Mouse (Mus musculus) forebrain, embryonic 12.5 days (tissue): ENCODE measurements at regions not wholly inside any gene's neighbourhood (a gene's known extent, or its start where the extent isn't known, plus 50 kb on each side); places are given as distances from the start of the nearest gene placed in this dataset.
"Not testable (repeated sequence)": the region's sequence is repeated elsewhere in the genome, so short reads cannot be mapped to it uniquely, and the experiment has no call there.

Experiments used
- ATAC-seq: fragments of 200-750 bp; cut with Nextera tagmentation; 2 replicates; pipeline ENCODE4 v1.8.0; 2017; ENCODE audit warnings: moderate TSS enrichment; ENCODE audit not compliant: low FRiP score
- H3K27ac ChIP-seq: fragments of 300-500 bp; sonication (generic); 2 replicates; pipeline ENCODE4 v1.5.1; 2016; ENCODE audit warnings: mild to moderate bottlenecking
- H3K27me3 ChIP-seq: fragments of 300-500 bp; sonication (generic); 2 replicates; pipeline ENCODE4 v1.6.1; 2016; ENCODE audit warnings: mild to moderate bottlenecking
- H3K36me3 ChIP-seq: fragments of 300-500 bp; sonication (generic); replicated peaks from 2 replicates; pipeline ENCODE4 v1.6.1; 2016; ENCODE audit warnings: mild to moderate bottlenecking
- H3K4me1 ChIP-seq: fragments of 300-500 bp; sonication (generic); 2 replicates; pipeline ENCODE4 v1.6.1; 2016
- H3K4me2 ChIP-seq: fragments of 300-500 bp; sonication (generic); 2 replicates; pipeline ENCODE4 v1.6.1; 2016; ENCODE audit warnings: mild to moderate bottlenecking, moderate library complexity
- H3K4me3 ChIP-seq: fragments of 300-500 bp; sonication (generic); replicated peaks from 2 replicates; pipeline ENCODE4 v1.5.1; 2016; ENCODE audit warnings: mild to moderate bottlenecking
- H3K9ac ChIP-seq: fragments of 300-500 bp; sonication (generic); 2 replicates; pipeline ENCODE4 v1.6.1; 2016; ENCODE audit warnings: mild to moderate bottlenecking
- H3K9me3 ChIP-seq: fragments of 300-500 bp; sonication (generic); 2 replicates; pipeline ENCODE4 v1.6.1; 2016
- WGBS: fragments of 180-500 bp; shearing (Covaris S2); methylation state at CpG from one replicate; pipeline ENCODE4 v1.1.7; 2016; 5-methylcytosine and 5-hydroxymethylcytosine counted together

- 94% methylated on average over 8 of the region's 8 CpGs for WGBS
- ATAC-seq, result no peak
- Histone ChIP-seq H3K36me3 (no peaks in the 10 kb centered on the region), H3K27me3 (no peaks in the 10 kb centered on the region), H3K27ac (no peak overlapping the region), H3K9ac (no peak overlapping the region), H3K4me3 (no peak overlapping the region), H3K4me2 (no peak overlapping the region), H3K9me3 (no peaks in the 10 kb centered on the region), H3K4me1 (no peaks in the 10 kb centered on the region)
These were observed 188.5 kb downstream of the Utp18 start for GRCm38 (mm10) chr11:93696982-93697541.

- Histone ChIP-seq H3K27ac (no peak overlapping the region), H3K4me3 (no peak overlapping the region), H3K4me2 (no peak overlapping the region), H3K36me3 (no peaks in the 10 kb centered on the region), H3K4me1 (no peaks in the 10 kb centered on the region), H3K27me3 (no peaks in the 10 kb centered on the region), H3K9ac (no peak overlapping the region), H3K9me3 (no peaks in the 10 kb centered on the region)
- no peak for ATAC-seq
- 85% methylated on average over 12 of the region's 12 CpGs for WGBS
These were observed 189.3 kb downstream of the Utp18 start for GRCm38 (mm10) chr11:93696096-93696890.

- no peak for ATAC-seq
These were observed 201.9 kb downstream of the Utp18 start for GRCm38 (mm10) chr11:93683691-93684090.

GRCm38 (mm10) chr11:93676299-93676698 lies 209.3 kb downstream of the Utp18 start:
- WGBS, result 84% methylated on average over 5 of the region's 5 CpGs
- no peaks in the 10 kb centered on the region for H3K4me1 ChIP-seq
- no peak for ATAC-seq

More at GRCm38 (mm10) chr11:93683691-93684090, 201.9 kb downstream of the Utp18 start:
- WGBS, result 65% methylated on average over 5 of the region's 5 CpGs
- Histone ChIP-seq H3K9me3 (0 out of 2 replicates have a peak, but pooled peaks cover 2% of the 10 kb centered on the region), H3K4me3 (no peak overlapping the region), H3K4me2 (no peak overlapping the region), H3K27me3 (no peaks in the 10 kb centered on the region), H3K4me1 (no peaks in the 10 kb centered on the region), H3K36me3 (no peaks in the 10 kb centered on the region), H3K27ac (no peak overlapping the region), H3K9ac (no peak overlapping the region)

GRCm38 (mm10) chr11:93672025-93672424 lies 213.5 kb downstream of the Utp18 start:
- whole genome bisulfite sequencing, result 87% methylated on average over 3 of the region's 3 CpGs
- ATAC-seq, result no peak

More at GRCm38 (mm10) chr11:93676299-93676698, 209.3 kb downstream of the Utp18 start:
- H3K36me3 ChIP-seq, result no peaks in the 10 kb centered on the region
- no peak overlapping the region for H3K9ac ChIP-seq
- H3K4me3 ChIP-seq, result no peak overlapping the region
- no peak overlapping the region for H3K27ac ChIP-seq
- no peak overlapping the region for H3K4me2 ChIP-seq
- H3K27me3 ChIP-seq, result no peaks in the 10 kb centered on the region
- H3K9me3 ChIP-seq, result no peaks in the 10 kb centered on the region

GRCm38 (mm10) chr11:93661657-93662056 lies 223.9 kb downstream of the Utp18 start:
- ATAC-seq, result no peak
- Histone ChIP-seq H3K27me3 (no peaks in the 10 kb centered on the region), H3K27ac (no peak overlapping the region), H3K4me2 (no peak overlapping the region), H3K4me1 (no peaks in the 10 kb centered on the region), H3K9ac (no peak overlapping the region), H3K36me3 (no peaks in the 10 kb centered on the region), H3K9me3 (no peaks in the 10 kb centered on the region), H3K4me3 (no peak overlapping the region)
- 31% methylated on average over 2 of the region's 2 CpGs for WGBS

More at GRCm38 (mm10) chr11:93672025-93672424, 213.5 kb downstream of the Utp18 start:
- no peaks in the 10 kb centered on the region for H3K36me3 ChIP-seq
- H3K4me2 ChIP-seq, result no peak overlapping the region
- no peak overlapping the region for H3K27ac ChIP-seq
- no peaks in the 10 kb centered on the region for H3K9me3 ChIP-seq
- H3K9ac ChIP-seq, result no peak overlapping the region
- H3K4me1 ChIP-seq, result no peaks in the 10 kb centered on the region
- no peak overlapping the region for H3K4me3 ChIP-seq
- H3K27me3 ChIP-seq, result no peaks in the 10 kb centered on the region

GRCm38 (mm10) chr11:93660379-93660778 lies 225.2 kb downstream of the Utp18 start:
- 89% methylated on average over 7 of the region's 7 CpGs for WGBS
- ATAC-seq, result no peak
- Histone ChIP-seq H3K9me3 (no peaks in the 10 kb centered on the region), H3K36me3 (no peaks in the 10 kb centered on the region), H3K27me3 (no peaks in the 10 kb centered on the region), H3K9ac (no peak overlapping the region), H3K27ac (no peak overlapping the region), H3K4me1 (no peaks in the 10 kb centered on the region), H3K4me2 (no peak overlapping the region), H3K4me3 (no peak overlapping the region)

GRCm38 (mm10) chr11:93658719-93659118 lies 226.8 kb downstream of the Utp18 start:
- H3K27me3 ChIP-seq, result no peaks in the 10 kb centered on the region
- H3K9me3 ChIP-seq, result no peaks in the 10 kb centered on the region
- H3K36me3 ChIP-seq, result no peaks in the 10 kb centered on the region
- H3K4me1 ChIP-seq, result no peaks in the 10 kb centered on the region
- no peak overlapping the region for H3K9ac ChIP-seq
- H3K4me2 ChIP-seq, result no peak overlapping the region
- H3K4me3 ChIP-seq, result no peak overlapping the region
- WGBS, result 55% methylated on average over 8 of the region's 8 CpGs
- ATAC-seq, result no peak
- no peak overlapping the region for H3K27ac ChIP-seq

GRCm38 (mm10) chr11:93655602-93656239 lies 229.8 kb downstream of the Utp18 start:
- Histone ChIP-seq H3K9ac (no peak overlapping the region), H3K27me3 (no peaks in the 10 kb centered on the region), H3K4me2 (no peak overlapping the region), H3K27ac (no peak overlapping the region), H3K4me1 (no peaks in the 10 kb centered on the region), H3K36me3 (no peaks in the 10 kb centered on the region), H3K4me3 (no peak overlapping the region), H3K9me3 (no peaks in the 10 kb centered on the region)
- 78% methylated on average over 9 of the region's 9 CpGs for WGBS
- ATAC-seq, result no peak

- Histone ChIP-seq H3K27ac (no peak overlapping the region), H3K9ac (no peak overlapping the region), H3K4me1 (no peaks in the 10 kb centered on the region), H3K4me3 (no peak overlapping the region), H3K27me3 (no peaks in the 10 kb centered on the region), H3K36me3 (no peaks in the 10 kb centered on the region), H3K9me3 (no peaks in the 10 kb centered on the region), H3K4me2 (no peak overlapping the region)
- WGBS, result 68% methylated on average over 3 of the region's 3 CpGs
- no peak for ATAC-seq
These were observed 232.2 kb downstream of the Utp18 start for GRCm38 (mm10) chr11:93653401-93653800.

- H3K27me3 ChIP-seq, H3K27ac ChIP-seq, H3K9me3 ChIP-seq, H3K9ac ChIP-seq, H3K36me3 ChIP-seq, H3K4me2 ChIP-seq, H3K4me3 ChIP-seq, H3K4me1 ChIP-seq, ATAC-seq: not testable (repeated sequence)
These were observed 233.6 kb downstream of the Utp18 start for GRCm38 (mm10) chr11:93651966-93652365.
